Mouse (Mus musculus) bone marrow macrophage, adult 2 months (primary cell): Measurements from ENCODE around the gene Begain. TPM values are rescaled to one million over a fixed set of nuclear protein-coding genes. Genes with fewer than 3 reads are reported as not detected.
A peak's percentile ranks its signal among the peaks of the same experiment; 100 is the strongest.

Experiments used
- H3K27ac ChIP-seq: 2 replicates; pipeline ENCODE4 v1.5.1; 2012; ENCODE audit warnings: low read depth, low read length; ENCODE audit not compliant: insufficient read depth
- H3K4me1 ChIP-seq: 2 replicates; pipeline ENCODE4 v1.6.1; 2012; ENCODE audit warnings: low read length; ENCODE audit not compliant: control insufficient read depth, insufficient read depth
- H3K4me3 ChIP-seq: 2 replicates; pipeline ENCODE4 v1.5.1; 2012; ENCODE audit warnings: mild to moderate bottlenecking, low read length, moderate library complexity; ENCODE audit not compliant: insufficient read depth
- CTCF ChIP-seq: IDR thresholded peaks from 2 replicates; pipeline ENCODE4 v1.5.1; 2012; ENCODE audit warnings: low read depth, mild to moderate bottlenecking, low read length, moderate library complexity
- POLR2A ChIP-seq: IDR thresholded peaks from 2 replicates; pipeline ENCODE4 v1.6.1; 2012; ENCODE audit warnings: mild to moderate bottlenecking, low read depth, low read length, borderline replicate concordance
- polyA plus RNA-seq: library from polyadenylated mRNA; stranded (reverse); fragments of >200 nt; gene quantifications from 2 replicates; pipeline ENCODE4 v1.2.4, GENCODE M21; 2012; ENCODE audit not compliant: missing spikeins, insufficient read depth, insufficient read length

The Begain gene
- polyA plus RNA-seq: not detected in 2 replicates

- peak within 1 kb of the TSS; percentile 34 for H3K4me3 ChIP-seq
- H3K4me1 ChIP-seq: no peaks in the 10 kb centered on the region
- H3K27ac ChIP-seq: no peak within 1 kb of the TSS
- TF ChIP-seq POLR2A: no peak
Observed at GRCm38 (mm10) chr12:109068167-109068653, at the start of gene Begain. TSS of gene Begain (minus strand) at chr12:109068217.

- Histone ChIP-seq H3K4me3 (no peak overlapping the region), H3K4me1 (no peaks in the 10 kb centered on the region), H3K27ac (no peak overlapping the region)
- TF ChIP-seq CTCF: no peak
- TF ChIP-seq POLR2A: no peak
Observed at GRCm38 (mm10) chr12:109115707-109116106, 47.7 kb upstream of the Begain start.

- TF ChIP-seq POLR2A: no peak
- TF ChIP-seq CTCF: no peak
- Histone ChIP-seq H3K4me3 (no peak overlapping the region), H3K27ac (no peak overlapping the region), H3K4me1 (no peaks in the 10 kb centered on the region)
Observed at GRCm38 (mm10) chr12:109115161-109115560, 47.1 kb upstream of the Begain start.

- TF ChIP-seq POLR2A: no peak
- TF ChIP-seq CTCF: no peak
- Histone ChIP-seq H3K27ac (no peak overlapping the region), H3K4me3 (no peak overlapping the region), H3K4me1 (no peaks in the 10 kb centered on the region)
Observed at GRCm38 (mm10) chr12:109112996-109113592, 45.1 kb upstream of the Begain start.

- TF ChIP-seq POLR2A (no peak), CTCF (no peak)
- Histone ChIP-seq H3K4me3 (no peak overlapping the region), H3K4me1 (no peaks in the 10 kb centered on the region), H3K27ac (no peak overlapping the region)
Observed at GRCm38 (mm10) chr12:109112354-109112995, 44.5 kb upstream of the Begain start.

- TF ChIP-seq POLR2A (no peak), CTCF (no peak)
- Histone ChIP-seq H3K4me1 (no peaks in the 10 kb centered on the region), H3K27ac (no peak overlapping the region)
Observed at GRCm38 (mm10) chr12:109108911-109109310, 40.9 kb upstream of the Begain start.

GRCm38 (mm10) chr12:109100381-109100780 lies 32.4 kb upstream of the Begain start:
- TF ChIP-seq CTCF (no peak), POLR2A (no peak)
- Histone ChIP-seq H3K27ac (no peak overlapping the region), H3K4me3 (no peak overlapping the region), H3K4me1 (no peaks in the 10 kb centered on the region)

More at GRCm38 (mm10) chr12:109108911-109109310, 40.9 kb upstream of the Begain start:
- no peak overlapping the region for H3K4me3 ChIP-seq

GRCm38 (mm10) chr12:109090456-109091130 lies 22.6 kb upstream of the Begain start:
- no peaks in the 10 kb centered on the region for H3K4me1 ChIP-seq
- no peak overlapping the region for H3K4me3 ChIP-seq
- TF ChIP-seq CTCF (no peak), POLR2A (no peak)
- no peak overlapping the region for H3K27ac ChIP-seq

- H3K4me1 ChIP-seq: no peaks in the 10 kb centered on the region
- no peak overlapping the region for H3K4me3 ChIP-seq
- TF ChIP-seq POLR2A: no peak
- no peak for TF ChIP-seq CTCF
- H3K27ac ChIP-seq: no peak overlapping the region
Observed at GRCm38 (mm10) chr12:109090041-109090440, 22.0 kb upstream of the Begain start.

GRCm38 (mm10) chr12:109086111-109086510 lies 18.1 kb upstream of the Begain start:
- no peaks in the 10 kb centered on the region for H3K4me1 ChIP-seq
- no peak for TF ChIP-seq POLR2A
- TF ChIP-seq CTCF: no peak
- no peak overlapping the region for H3K27ac ChIP-seq
- H3K4me3 ChIP-seq: no peak overlapping the region

GRCm38 (mm10) chr12:109085674-109086073 lies 17.7 kb upstream of the Begain start:
- Histone ChIP-seq H3K4me3 (no peak overlapping the region), H3K27ac (no peak overlapping the region), H3K4me1 (no peaks in the 10 kb centered on the region)
- TF ChIP-seq CTCF (no peak), POLR2A (no peak)
